Comparison of ENCODE assay signal across 8 mouse cellular contexts in the genomic region with DNA sequence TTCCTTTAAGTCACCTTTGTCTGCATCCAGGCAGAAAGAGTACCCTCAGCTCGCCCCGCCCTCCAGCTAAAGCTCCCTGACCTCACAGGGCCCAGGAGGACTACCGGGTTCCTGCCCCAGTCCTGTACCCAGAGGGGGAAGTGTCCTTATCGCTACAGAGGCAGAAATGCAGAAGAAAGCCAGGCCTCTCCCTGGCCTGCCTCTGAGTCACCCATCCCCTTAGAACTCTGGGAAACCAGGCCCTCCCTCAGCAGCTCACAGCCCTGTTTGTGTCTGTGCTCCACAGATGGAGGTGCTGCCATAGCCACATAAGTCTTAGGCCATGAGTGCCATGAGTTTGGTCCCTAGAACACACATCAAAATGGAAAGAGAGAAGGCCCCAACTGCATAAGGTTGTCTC. TPM values are rescaled to one million over a fixed set of nuclear protein-coding genes. Genes with fewer than 3 reads are reported as not detected.
DNase-seq lines count a peak whose midpoint lies in the region; ATAC-seq lines count a peak whose summit lies in the region.

No protein-coding gene starts in this region.

- WGBS in midbrain, embryonic 13.5 days: 72% methylated on average over 4 of the region's 4 CpGs
- 80% methylated on average over 4 of the region's 4 CpGs for WGBS in midbrain, embryonic 16.5 days
- WGBS in liver, embryonic 13.5 days (ENCODE audit: insufficient replicate concordance): 6% methylated on average over 4 of the region's 4 CpGs
- WGBS in stomach, embryonic 14.5 days: 53% methylated on average over 4 of the region's 4 CpGs

- peak; percentile 72 for DNase-seq in liver, embryonic 13.5 days
- DNase-seq in cerebellum, postnatal 14 days: no peak
- DNase-seq in testis, postnatal 14 days (ENCODE audit: low spot score): no peak
- no peak for DNase-seq in left cerebral cortex, postnatal 14 days (ENCODE audit: low spot score in 2 of 2)

- H3K9me3 ChIP-seq in midbrain, embryonic 13.5 days: no peaks in the 10 kb centered on the region
- no peaks in the 10 kb centered on the region for H3K9me3 ChIP-seq in midbrain, embryonic 16.5 days (replicated peaks; ENCODE audit: control insufficient read depth, low read length, poor library complexity, severe bottlenecking)
- H3K9me3 ChIP-seq in liver, embryonic 13.5 days (replicated peaks): no peaks in the 10 kb centered on the region
- no peaks in the 10 kb centered on the region for H3K9me3 ChIP-seq in stomach, embryonic 14.5 days (ENCODE audit: control insufficient read depth, low read depth, low read length)

- no peak overlapping the region for H3K9ac ChIP-seq in midbrain, embryonic 13.5 days (replicated peaks)
- no peak overlapping the region for H3K9ac ChIP-seq in midbrain, embryonic 16.5 days (ENCODE audit: low read depth, low read length)
- peak overlapping the region; percentile 38; the same call in 1 of the 2 replicates for H3K9ac ChIP-seq in liver, embryonic 13.5 days
- H3K9ac ChIP-seq in stomach, embryonic 14.5 days (replicated peaks; ENCODE audit: low read depth, low read length): no peak overlapping the region

- no peaks in the 10 kb centered on the region for H3K27me3 ChIP-seq in midbrain, embryonic 13.5 days
- no peaks in the 10 kb centered on the region for H3K27me3 ChIP-seq in midbrain, embryonic 16.5 days (ENCODE audit: control insufficient read depth, insufficient read depth, low read depth, low read length)
- H3K27me3 ChIP-seq in liver, embryonic 13.5 days: no peaks in the 10 kb centered on the region
- H3K27me3 ChIP-seq in stomach, embryonic 14.5 days (ENCODE audit: control insufficient read depth, insufficient read depth, low read length): no peaks in the 10 kb centered on the region

- H3K4me3 ChIP-seq in midbrain, embryonic 13.5 days (replicated peaks): no peak overlapping the region
- no peak overlapping the region for H3K4me3 ChIP-seq in midbrain, embryonic 16.5 days (ENCODE audit: low read depth, low read length)
- H3K4me3 ChIP-seq in liver, embryonic 13.5 days (replicated peaks): no peak overlapping the region
- no peak overlapping the region for H3K4me3 ChIP-seq in stomach, embryonic 14.5 days (ENCODE audit: low read depth, low read length)

- intact Hi-C loops in left cerebral cortex, postnatal 14 days (cut with DNase I): no loop called here

- no peaks in the 10 kb centered on the region for H3K4me1 ChIP-seq in midbrain, embryonic 13.5 days (replicated peaks)
- H3K4me1 ChIP-seq in midbrain, embryonic 16.5 days (ENCODE audit: control insufficient read depth, insufficient read depth, low read length): no peaks in the 10 kb centered on the region
- H3K4me1 ChIP-seq in liver, embryonic 13.5 days (replicated peaks): peaks cover 37% of the 10 kb centered on the region
- H3K4me1 ChIP-seq in stomach, embryonic 14.5 days (ENCODE audit: control insufficient read depth, insufficient read depth, low read length): no peaks in the 10 kb centered on the region

- H3K4me2 ChIP-seq in midbrain, embryonic 13.5 days (replicated peaks): no peak overlapping the region
- no peak overlapping the region for H3K4me2 ChIP-seq in midbrain, embryonic 16.5 days (ENCODE audit: low read length)
- H3K4me2 ChIP-seq in liver, embryonic 13.5 days: 0 out of 2 replicates have a peak overlapping the region, but pooled peaks have one; percentile 2
- H3K4me2 ChIP-seq in stomach, embryonic 14.5 days (replicated peaks; ENCODE audit: low read depth, low read length): no peak overlapping the region

- H3K27ac ChIP-seq in midbrain, embryonic 13.5 days: no peak overlapping the region
- no peak overlapping the region for H3K27ac ChIP-seq in midbrain, embryonic 16.5 days (ENCODE audit: low read length)
- peak overlapping the region; percentile 68 for H3K27ac ChIP-seq in liver, embryonic 13.5 days
- no peak overlapping the region for H3K27ac ChIP-seq in stomach, embryonic 14.5 days (ENCODE audit: low read length)

- 0 out of 2 replicates have a peak, but pooled peaks have one; percentile 37 for ATAC-seq in midbrain, embryonic 13.5 days
- ATAC-seq in midbrain, embryonic 16.5 days: no peak
- peak; percentile 50 for ATAC-seq in erythroid progenitor cell, adult 5-6 weeks (replicated peaks; ENCODE audit: low FRiP score, poor library complexity, severe bottlenecking)
- ATAC-seq in liver, embryonic 13.5 days (ENCODE audit: low read depth): peak; percentile 98
- ATAC-seq in stomach, embryonic 14.5 days (ENCODE audit: insufficient number of reproducible peaks, insufficient read depth, low FRiP score, low read depth): peak; percentile 92

- 0 out of 2 replicates have a peak, but pooled peaks cover 4% of the 10 kb centered on the region for H3K36me3 ChIP-seq in midbrain, embryonic 13.5 days
- H3K36me3 ChIP-seq in midbrain, embryonic 16.5 days (ENCODE audit: control insufficient read depth, insufficient read depth, low read length): 0 out of 2 replicates have a peak, but pooled peaks cover 2% of the 10 kb centered on the region
- H3K36me3 ChIP-seq in liver, embryonic 13.5 days: no peaks in the 10 kb centered on the region
- no peaks in the 10 kb centered on the region for H3K36me3 ChIP-seq in stomach, embryonic 14.5 days (ENCODE audit: control insufficient read depth, insufficient read depth, low read length)

RNA-seq across cellular contexts. Expression of a gene that starts 8.0 kb away (rescaled TPM):
- polyA plus RNA-seq in midbrain, embryonic 13.5 days (2015; fragmentation: Nextera tagmentation; extraction: Ambion mirVana): 18.7 and 20.6 TPM in 2 replicates
- polyA plus RNA-seq in midbrain, embryonic 16.5 days (2015; fragmentation: Nextera tagmentation; extraction: Ambion mirVana): 16.0 and 17.2 TPM in 2 replicates
- total RNA-seq in erythroid progenitor cell, adult 5-6 weeks (2015; ENCODE audit: low replicate concordance): 2.5 and 3.6 TPM in 2 replicates
- 3.6 and 4.1 TPM in 2 replicates for total RNA-seq in erythroid progenitor cell, adult 5-6 weeks (2017; ENCODE audit: low replicate concordance)
- 18.6 and 22.5 TPM in 2 replicates for polyA plus RNA-seq in liver, embryonic 13.5 days (2015; fragmentation: Nextera tagmentation; extraction: Ambion mirVana)
- 23.8 and 26.9 TPM in 2 replicates for polyA plus RNA-seq in stomach, embryonic 14.5 days (2014; fragmentation: Nextera tagmentation; extraction: Ambion mirVana)
- total RNA-seq in left cerebral cortex, postnatal 14 days (2021): 10 to 100 TPM; 13.5 to 16.7 TPM

RNA-seq across cellular contexts. Expression of a gene that starts 44.8 kb away (rescaled TPM):
- 36.2 and 44.6 TPM in 2 replicates for polyA plus RNA-seq in midbrain, embryonic 13.5 days (2015; fragmentation: Nextera tagmentation; extraction: Ambion mirVana)
- polyA plus RNA-seq in midbrain, embryonic 16.5 days (2015; fragmentation: Nextera tagmentation; extraction: Ambion mirVana): 10.4 and 11.8 TPM in 2 replicates
- 40.7 and 50.7 TPM in 2 replicates for total RNA-seq in erythroid progenitor cell, adult 5-6 weeks (2015; ENCODE audit: low replicate concordance)
- total RNA-seq in erythroid progenitor cell, adult 5-6 weeks (2017; ENCODE audit: low replicate concordance): 68.7 and 98.2 TPM in 2 replicates
- polyA plus RNA-seq in liver, embryonic 13.5 days (2015; fragmentation: Nextera tagmentation; extraction: Ambion mirVana): 86.3 and 91.5 TPM in 2 replicates
- polyA plus RNA-seq in stomach, embryonic 14.5 days (2014; fragmentation: Nextera tagmentation; extraction: Ambion mirVana): 111 and 120 TPM in 2 replicates
- 1 to 10 TPM; 2.6 to 2.7 TPM for total RNA-seq in left cerebral cortex, postnatal 14 days (2021)
